Mouse (Mus musculus): ENCODE results near the gene Pfdn6.

- TF ChIP-seq CTCF (IDR thresholded peaks at IDR 0.05; ENCODE audit: control insufficient read depth, insufficient read depth, insufficient read length) (no peak), CEBPB (IDR thresholded peaks at IDR 0.05; ENCODE audit: low read depth) (no peak), MYOD1 (IDR thresholded peaks at IDR 0.05; ENCODE audit: control insufficient read depth, insufficient read length, low read depth) (no peak), MAX (IDR thresholded peaks at IDR 0.05) (no peak), MYOG (IDR thresholded peaks at IDR 0.05; ENCODE audit: control insufficient read depth, extremely low read depth, insufficient read length) (no peak), USF1 (IDR thresholded peaks at IDR 0.05; ENCODE audit: low read depth) (no peak)
These were observed 21.6 kb downstream of the Pfdn6 start for GRCm38 (mm10) chr17:33918293-33919203.

Data from C2C12 (cell line).